8 mouse cellular contexts compared by ENCODE assay signal in the genomic region with DNA sequence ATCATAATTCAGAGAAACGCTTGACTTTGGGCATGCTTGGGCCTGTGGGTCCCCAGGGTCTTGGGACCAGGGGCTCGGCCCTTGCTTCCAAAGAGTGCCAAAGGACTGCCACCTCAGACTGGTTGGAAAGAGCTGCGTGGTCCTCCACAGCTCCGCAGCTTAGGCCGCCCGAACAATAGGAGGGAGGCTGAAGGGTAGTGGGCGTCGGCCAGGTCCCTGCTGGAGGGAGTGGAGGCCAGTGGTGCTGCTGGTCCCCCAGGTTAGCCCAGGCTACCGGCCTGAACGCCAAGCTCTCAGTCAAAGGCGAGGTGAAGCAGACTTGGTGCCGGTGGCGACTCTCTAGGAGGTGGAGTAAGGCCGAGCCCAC. TPM values are rescaled to one million over a fixed set of nuclear protein-coding genes. Genes with fewer than 3 reads are reported as not detected.
DNase-seq lines count a peak whose midpoint lies in the region; ATAC-seq and TF ChIP-seq lines count a peak whose summit lies in the region.

No protein-coding gene starts in this region.

- no peak for DNase-seq in liver, adult 2 months (ENCODE audit: extremely low read depth, low read depth, low spot score)
- no peak for DNase-seq in liver
- no peak for DNase-seq in urinary bladder, postnatal 36 days (ENCODE audit: low spot score in 2 of 2)
- no peak for DNase-seq in frontal cortex, postnatal 14 days (ENCODE audit: low spot score in 2 of 2)

- 0 out of 2 replicates have a peak, but pooled peaks have one; percentile 5 for ATAC-seq in embryonic facial prominence, embryonic 15.5 days (ENCODE audit: insufficient number of reproducible peaks, low FRiP score, low TSS enrichment, low read depth)
- ATAC-seq in hindbrain, embryonic 16.5 days = peak; percentile 34
- peak; percentile 52 for ATAC-seq in midbrain, embryonic 16.5 days
- ATAC-seq in cerebellum, adult (ENCODE audit: insufficient number of reproducible peaks, low FRiP score, low TSS enrichment) = no peak

- TF ChIP-seq CTCF in liver, adult 2 months (IDR thresholded peaks at IDR 0.05; ENCODE audit: low read depth, low read length) = no peak

- no peaks in the 10 kb centered on the region for H3K36me3 ChIP-seq in liver, adult 2 months (ENCODE audit: control insufficient read depth, insufficient read depth, low read length)
- no peaks in the 10 kb centered on the region for H3K36me3 ChIP-seq in embryonic facial prominence, embryonic 15.5 days
- H3K36me3 ChIP-seq in hindbrain, embryonic 16.5 days (ENCODE audit: control insufficient read depth, insufficient read depth, low read length) = no peaks in the 10 kb centered on the region
- H3K36me3 ChIP-seq in midbrain, embryonic 16.5 days (ENCODE audit: control insufficient read depth, insufficient read depth, low read length) = no peaks in the 10 kb centered on the region

- H3K27me3 ChIP-seq in liver, adult 2 months (ENCODE audit: control insufficient read depth, insufficient read depth, low read length) = peaks cover 10% of the 10 kb centered on the region; the same call in 1 of the 2 replicates
- peaks cover 21% of the 10 kb centered on the region for H3K27me3 ChIP-seq in embryonic facial prominence, embryonic 15.5 days
- H3K27me3 ChIP-seq in hindbrain, embryonic 16.5 days (replicated peaks; ENCODE audit: control insufficient read depth, insufficient read depth, low read length) = no peaks in the 10 kb centered on the region
- no peaks in the 10 kb centered on the region for H3K27me3 ChIP-seq in midbrain, embryonic 16.5 days (ENCODE audit: control insufficient read depth, insufficient read depth, low read depth, low read length)

- no peaks in the 10 kb centered on the region for H3K9me3 ChIP-seq in embryonic facial prominence, embryonic 15.5 days (replicated peaks)
- H3K9me3 ChIP-seq in hindbrain, embryonic 16.5 days (ENCODE audit: control insufficient read depth, low read length) = no peaks in the 10 kb centered on the region
- no peaks in the 10 kb centered on the region for H3K9me3 ChIP-seq in midbrain, embryonic 16.5 days (replicated peaks; ENCODE audit: control insufficient read depth, low read length, poor library complexity, severe bottlenecking)

- peak overlapping the region; percentile 57 for H3K9ac ChIP-seq in liver, adult 2 months (ENCODE audit: low read depth, low read length)
- H3K9ac ChIP-seq in embryonic facial prominence, embryonic 15.5 days = peak overlapping the region; percentile 39; the same call in 1 of the 2 replicates
- H3K9ac ChIP-seq in hindbrain, embryonic 16.5 days (ENCODE audit: low read depth, low read length) = peak overlapping the region; percentile 87
- peak overlapping the region; percentile 92 for H3K9ac ChIP-seq in midbrain, embryonic 16.5 days (ENCODE audit: low read depth, low read length)

- no peak for TF ChIP-seq POLR2A in liver, adult 2 months (IDR thresholded peaks at IDR 0.05; ENCODE audit: extremely low read depth, insufficient read depth, low read length)

- H3K4me2 ChIP-seq in embryonic facial prominence, embryonic 15.5 days (replicated peaks) = peak overlapping the region; percentile 99
- H3K4me2 ChIP-seq in hindbrain, embryonic 16.5 days (ENCODE audit: low read length) = peak overlapping the region; percentile 81
- peak overlapping the region; percentile 69 for H3K4me2 ChIP-seq in midbrain, embryonic 16.5 days (ENCODE audit: low read length)

- H3K4me1 ChIP-seq in liver, adult 2 months (ENCODE audit: control insufficient read depth, insufficient read depth, low read length) = peaks cover 3% of the 10 kb centered on the region; the same call in 1 of the 2 replicates
- peaks cover 31% of the 10 kb centered on the region; the same call in 1 of the 2 replicates for H3K4me1 ChIP-seq in embryonic facial prominence, embryonic 15.5 days
- peaks cover 18% of the 10 kb centered on the region for H3K4me1 ChIP-seq in hindbrain, embryonic 16.5 days (ENCODE audit: control insufficient read depth, insufficient read depth, low read depth, low read length)
- peaks cover 32% of the 10 kb centered on the region for H3K4me1 ChIP-seq in midbrain, embryonic 16.5 days (ENCODE audit: control insufficient read depth, insufficient read depth, low read length)

- no peaks in the 10 kb centered on the region for H3K79me2 ChIP-seq in liver, adult 2 months (ENCODE audit: control insufficient read depth, insufficient read depth, low read length)

- H3K4me3 ChIP-seq in liver, adult 2 months (ENCODE audit: insufficient read depth, low read depth, low read length) = peak overlapping the region; percentile 59; the same call in 1 of the 2 replicates
- peak overlapping the region; percentile 59 for H3K4me3 ChIP-seq in embryonic facial prominence, embryonic 15.5 days (replicated peaks)
- H3K4me3 ChIP-seq in hindbrain, embryonic 16.5 days (ENCODE audit: low read length) = peak overlapping the region; percentile 73
- peak overlapping the region; percentile 83 for H3K4me3 ChIP-seq in midbrain, embryonic 16.5 days (ENCODE audit: low read depth, low read length)

- H3K27ac ChIP-seq in liver, adult 2 months (replicated peaks; ENCODE audit: insufficient read depth, low read depth, low read length) = no peak overlapping the region
- H3K27ac ChIP-seq in embryonic facial prominence, embryonic 15.5 days (replicated peaks) = no peak overlapping the region
- H3K27ac ChIP-seq in hindbrain, embryonic 16.5 days (ENCODE audit: low read depth, low read length) = peak overlapping the region; percentile 95
- peak overlapping the region; percentile 97 for H3K27ac ChIP-seq in midbrain, embryonic 16.5 days (ENCODE audit: low read length)

- 41% methylated on average over 14 of the region's 14 CpGs for WGBS in liver, adult 2 months
- 14% methylated on average over 14 of the region's 14 CpGs for WGBS in embryonic facial prominence, embryonic 15.5 days
- 4% methylated on average over 14 of the region's 14 CpGs for WGBS in hindbrain, embryonic 16.5 days
- 4% methylated on average over 14 of the region's 14 CpGs for WGBS in midbrain, embryonic 16.5 days

RNA-seq across cellular contexts. Expression of gene Epb41l1, which starts 0.4 kb away (rescaled TPM):
- total RNA-seq in liver, adult 2 months (2014; rRNA removed) = 1.2 and 1.3 TPM in 2 replicates
- 0.72 and 1.1 TPM in 2 replicates for polyA plus RNA-seq in liver, adult 2 months (2012; rRNA removed)
- polyA plus RNA-seq in embryonic facial prominence, embryonic 15.5 days (2015; fragmentation: Nextera tagmentation; extraction: Ambion mirVana) = 3.4 and 3.8 TPM in 2 replicates
- 15.7 and 17.0 TPM in 2 replicates for polyA plus RNA-seq in hindbrain, embryonic 16.5 days (2015; fragmentation: Nextera tagmentation; extraction: Ambion mirVana)
- 18.5 and 19.4 TPM in 2 replicates for polyA plus RNA-seq in midbrain, embryonic 16.5 days (2015; fragmentation: Nextera tagmentation; extraction: Ambion mirVana)

Comparison
In these comparisons a context has a peak if more than half of its experiments do, and no peak if none do; other contexts are left out.
1. H3K27ac ChIP-seq: peak in hindbrain, embryonic 16.5 days (single experiment) and midbrain, embryonic 16.5 days (single experiment); none in liver, adult 2 months (single experiment) and embryonic facial prominence, embryonic 15.5 days (single experiment).
2. H3K9ac ChIP-seq: peak in every context shown above with its lines; median percentile 92 in midbrain, embryonic 16.5 days; 87 in hindbrain, embryonic 16.5 days; 57 in liver, adult 2 months; 39 in embryonic facial prominence, embryonic 15.5 days.
3. Peak in every context shown above with its lines, with median percentiles within 50 percentile points of each other: H3K4me3 ChIP-seq and H3K4me2 ChIP-seq.